Mouse (Mus musculus) common myeloid progenitor, adult 5-6 weeks (primary cell): ENCODE results near the gene Zfp341. TPM values are rescaled to one million over a fixed set of nuclear protein-coding genes. Genes with fewer than 3 reads are reported as not detected.
A peak's percentile ranks its signal among the peaks of the same experiment; 100 is the strongest.

ENCODE experiments used
- ATAC-seq: replicated peaks from 2 replicates; pipeline ENCODE4 v1.8.0; 2016; ENCODE audit warnings: low read depth, mild to moderate bottlenecking, moderate TSS enrichment, inconsistent platforms; ENCODE audit not compliant: poor library complexity, severe bottlenecking
- total RNA-seq: library from RNA; stranded (forward); fragments of 200-1000, 187-1606 nt; gene quantifications from 2 replicates; pipeline ENCODE4 v1.2.3, GENCODE M21; 2017

The Zfp341 gene
- 0.34 and 0.87 TPM in 2 replicates for total RNA-seq

- peak; percentile 76 for ATAC-seq
Measured at GRCm38 (mm10) chr2:154613118-154614115, at the start of gene Zfp341, which contains the start of gene 4930519P11Rik. Zfp341 (plus strand) TSS chr2:154613297. 4930519P11Rik (minus strand) TSS chr2:154613437.

- no peak for ATAC-seq
Measured at GRCm38 (mm10) chr2:154563612-154564170, 49.4 kb upstream of the Zfp341 start.

- no peak for ATAC-seq
Measured at GRCm38 (mm10) chr2:154565562-154565961, 47.5 kb upstream of the Zfp341 start.

GRCm38 (mm10) chr2:154566641-154567040 is 46.5 kb upstream of the Zfp341 start:
- no peak for ATAC-seq

- ATAC-seq: no peak
Measured at GRCm38 (mm10) chr2:154567766-154568165, 45.3 kb upstream of the Zfp341 start.

GRCm38 (mm10) chr2:154568329-154569070 is 44.6 kb upstream of the Zfp341 start:
- ATAC-seq: no peak; the same call in 1 of the 2 replicates

GRCm38 (mm10) chr2:154569071-154569748 is 43.9 kb upstream of the Zfp341 start:
- ATAC-seq: peak; percentile 34

- ATAC-seq: peak; percentile 80
Measured at GRCm38 (mm10) chr2:154569836-154570286, 43.2 kb upstream of the Zfp341 start, which contains the start of gene E2f1. E2f1 (minus strand) TSS chr2:154569892.

GRCm38 (mm10) chr2:154570666-154571065 is 42.4 kb upstream of the Zfp341 start:
- ATAC-seq: no peak

- ATAC-seq: no peak
Measured at GRCm38 (mm10) chr2:154571266-154571665, 41.8 kb upstream of the Zfp341 start.

- ATAC-seq: no peak
Measured at GRCm38 (mm10) chr2:154571976-154572375, 41.1 kb upstream of the Zfp341 start.

GRCm38 (mm10) chr2:154572996-154573395 is 40.1 kb upstream of the Zfp341 start:
- no peak for ATAC-seq

- ATAC-seq: no peak
Measured at GRCm38 (mm10) chr2:154574271-154574670, 38.8 kb upstream of the Zfp341 start.

- ATAC-seq: no peak
Measured at GRCm38 (mm10) chr2:154576876-154577743, 36.0 kb upstream of the Zfp341 start.

- ATAC-seq: no peak
Measured at GRCm38 (mm10) chr2:154577744-154578067, 35.4 kb upstream of the Zfp341 start.

- ATAC-seq: no peak
Measured at GRCm38 (mm10) chr2:154580586-154580985, 32.5 kb upstream of the Zfp341 start.

GRCm38 (mm10) chr2:154581421-154581820 is 31.7 kb upstream of the Zfp341 start:
- no peak for ATAC-seq

- ATAC-seq: peak; percentile 73
Measured at GRCm38 (mm10) chr2:154583906-154584872, 28.9 kb upstream of the Zfp341 start.
